Mouse (Mus musculus) embryo, embryonic 9.5 days (tissue): ENCODE results near the gene Foxo6.

Experiments
- DNase-seq: peaks from one replicate; pipeline ENCODE4 v3.0.0-alpha.2; 2017; ENCODE audit errors: extremely low spot score

Foxo6 gene

DNA sequence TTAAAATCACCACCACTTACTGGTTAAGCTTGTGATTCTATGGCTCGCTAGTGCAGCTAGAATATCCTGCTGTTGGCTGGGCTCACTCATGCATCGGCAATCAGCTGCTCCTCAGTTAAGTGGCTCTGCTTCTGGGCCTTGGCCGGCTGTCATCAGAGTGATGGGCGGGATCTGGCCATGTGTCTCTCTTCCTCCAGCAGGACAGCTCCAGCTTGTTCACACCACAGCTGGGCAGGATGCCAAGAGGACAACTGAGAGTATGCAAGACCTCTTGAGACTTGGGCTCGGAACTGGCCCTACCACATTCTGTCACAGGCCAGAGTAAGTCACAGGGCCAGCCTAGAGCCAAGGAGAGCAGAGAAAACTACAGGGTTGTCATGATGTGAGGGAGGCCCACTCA, 39.7 kb downstream of the Foxo6 start:
- no peak for DNase-seq

GRCm38 (mm10) chr4:120246086-120246485, 41.1 kb downstream of the Foxo6 start:
- DNase-seq = no peak

DNA sequence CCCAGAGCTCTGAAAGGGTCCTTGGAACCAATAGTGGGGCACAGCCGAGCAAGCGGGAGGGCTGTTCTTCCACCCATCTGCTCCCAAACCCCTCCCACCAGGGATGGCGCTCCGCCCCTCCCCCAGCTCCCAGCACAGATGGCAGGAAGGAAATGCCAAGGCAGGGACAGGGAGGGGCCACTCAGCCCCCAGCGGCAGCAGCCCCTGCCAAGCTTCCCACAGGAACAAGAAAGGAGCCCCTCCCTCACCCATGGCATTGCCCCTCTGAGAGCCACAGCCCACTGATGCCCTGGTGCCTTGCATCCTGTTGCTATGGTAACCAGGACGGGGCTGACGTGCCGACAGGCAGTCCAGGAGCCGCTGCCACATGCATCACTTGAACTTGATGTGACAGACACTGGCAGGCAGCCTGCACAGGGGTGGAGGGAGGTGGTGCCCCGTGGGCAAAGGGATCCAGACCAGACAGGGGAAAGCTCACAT, 44.3 kb downstream of the Foxo6 start:
- no peak for DNase-seq

DNA sequence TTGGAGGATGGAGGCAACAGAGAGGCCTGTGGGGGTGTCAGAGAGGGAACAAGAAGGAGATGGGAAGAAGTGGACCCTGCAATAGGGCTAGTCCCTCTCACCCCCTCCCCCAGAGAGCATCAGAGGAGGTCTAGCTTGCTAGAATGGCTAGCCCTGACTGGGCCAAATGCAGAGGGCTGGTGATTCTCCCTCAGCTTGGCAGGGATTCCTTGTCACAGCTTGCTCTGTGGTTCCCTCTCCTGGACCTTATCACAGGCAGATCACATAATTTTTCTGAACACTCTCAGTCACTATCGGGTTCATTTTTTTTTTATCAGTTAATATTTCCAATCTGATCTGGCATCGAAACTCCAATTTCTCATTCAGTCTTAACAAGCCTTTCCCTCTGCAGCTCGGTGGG, 46.0 kb downstream of the Foxo6 start:
- DNase-seq = no peak

GRCm38 (mm10) chr4:120239419-120239818, 47.7 kb downstream of the Foxo6 start:
- DNase-seq = no peak

GRCm38 (mm10) chr4:120233243-120233642, 53.9 kb downstream of the Foxo6 start:
- DNase-seq = no peak

- no peak for DNase-seq
Measured at GRCm38 (mm10) chr4:120232541-120232940, 54.6 kb downstream of the Foxo6 start.

GRCm38 (mm10) chr4:120231982-120232381, 55.2 kb downstream of the Foxo6 start:
- no peak for DNase-seq

DNA sequence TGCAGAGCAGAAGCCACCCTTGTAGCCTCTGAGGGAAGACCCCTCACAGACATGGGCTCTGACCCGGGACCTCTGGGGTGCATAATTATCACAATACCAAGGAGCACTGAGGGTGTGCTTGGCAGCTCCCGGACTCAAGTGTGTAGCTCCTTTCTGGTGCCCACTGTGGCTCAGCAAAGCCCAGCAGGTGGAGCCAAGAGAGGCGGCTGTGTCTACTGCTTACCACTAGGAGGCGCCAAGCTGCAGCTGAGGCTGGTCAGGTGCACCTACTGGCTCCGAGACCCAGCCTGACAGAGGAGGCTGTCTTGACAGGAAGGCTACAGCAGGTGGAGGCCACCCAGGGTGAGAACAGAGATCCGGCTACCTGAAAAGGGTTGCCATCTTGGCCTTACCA, 56.9 kb downstream of the Foxo6 start:
- DNase-seq = peak; percentile 69

DNA sequence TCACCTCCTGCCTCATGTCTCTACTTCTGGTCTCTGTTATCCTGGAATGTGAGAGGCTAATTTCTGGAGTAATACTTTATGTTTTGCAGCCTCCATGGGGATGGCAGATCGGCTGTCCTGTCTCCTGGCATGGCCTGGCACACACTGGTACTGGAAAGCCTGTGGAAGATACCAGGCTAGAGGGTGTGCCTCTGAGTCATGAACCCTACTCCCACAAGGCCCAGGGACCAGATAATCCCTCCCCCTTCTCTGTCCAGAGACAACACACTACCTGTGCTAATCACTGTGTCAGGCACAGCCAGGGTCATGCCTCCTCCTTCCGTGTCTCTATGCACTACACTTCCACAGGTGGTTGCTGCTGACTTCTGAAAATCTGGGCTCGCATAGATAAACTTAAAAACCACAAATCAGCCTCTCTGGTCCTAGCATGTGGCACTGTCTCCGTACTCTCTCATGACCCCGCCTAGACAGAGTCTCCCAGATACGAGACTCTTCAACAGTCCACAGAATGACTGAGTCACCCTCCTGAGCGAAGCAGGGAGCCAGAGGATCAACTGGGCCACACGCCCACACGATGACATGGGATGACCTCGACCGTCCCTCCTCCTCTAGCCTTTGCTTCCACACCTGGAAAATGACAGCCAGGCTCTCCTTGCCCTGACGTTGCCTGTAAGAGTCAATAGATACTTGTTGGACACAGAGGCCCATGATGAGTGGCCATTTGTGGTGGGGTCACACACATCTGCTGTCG, 57.5 kb downstream of the Foxo6 start:
- DNase-seq = no peak

DNA sequence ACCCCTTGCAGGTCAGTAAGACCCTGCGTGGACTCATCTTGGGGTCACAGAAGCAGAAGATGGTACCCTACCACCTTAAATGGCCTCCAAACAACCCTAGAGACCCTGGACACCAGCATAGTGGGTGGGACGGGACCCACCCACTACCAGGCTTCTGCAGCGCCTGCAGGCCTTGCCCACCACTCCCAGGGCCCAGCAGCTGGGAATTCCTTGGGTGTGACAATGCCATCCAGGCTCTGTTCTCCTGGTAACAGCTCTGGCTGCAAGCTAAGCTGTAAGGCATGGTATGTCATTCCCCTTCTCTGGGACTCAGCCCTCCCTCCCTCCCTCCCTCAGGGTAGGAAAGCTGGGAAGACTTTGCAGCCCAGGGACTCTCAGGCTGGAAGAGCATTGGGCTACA, 58.5 kb downstream of the Foxo6 start:
- DNase-seq = no peak

- no peak for DNase-seq
Measured at GRCm38 (mm10) chr4:120227224-120227623, 59.9 kb downstream of the Foxo6 start.

GRCm38 (mm10) chr4:120226682-120227081, 60.5 kb downstream of the Foxo6 start:
- DNase-seq = no peak

DNA sequence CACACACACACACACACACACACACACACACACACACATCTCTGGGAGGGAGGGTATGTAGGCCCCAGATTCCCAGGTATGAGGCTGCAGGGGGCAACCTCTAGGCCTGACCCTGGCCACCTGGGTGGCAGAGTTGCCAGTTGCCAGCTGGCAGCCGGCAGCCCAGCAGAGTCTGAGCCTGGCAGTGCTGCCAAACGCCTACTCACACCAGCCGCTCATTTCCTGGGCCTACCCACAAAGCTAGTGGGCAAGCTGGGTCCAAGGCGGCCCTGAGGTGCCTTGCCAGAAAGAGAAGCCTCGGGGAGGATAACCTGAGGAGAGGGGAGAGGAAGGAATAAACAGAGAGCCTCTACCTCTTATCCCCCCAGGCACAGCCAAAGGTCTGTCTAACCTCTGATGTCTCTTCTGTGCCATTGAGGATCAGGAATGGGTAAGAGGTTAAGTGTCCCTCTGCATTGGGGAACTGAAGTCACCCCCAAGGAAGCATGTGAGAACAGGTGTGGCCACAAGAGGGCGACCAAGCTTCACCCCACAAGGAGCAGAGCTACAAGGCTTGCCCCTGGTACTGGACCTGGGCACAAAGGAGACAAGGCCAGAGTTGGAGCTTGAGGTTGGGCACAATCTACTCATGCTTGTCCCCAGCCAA, 61.9 kb downstream of the Foxo6 start:
- peak; percentile 69 for DNase-seq

- no peak for DNase-seq
Measured at GRCm38 (mm10) chr4:120223805-120224204, 63.3 kb downstream of the Foxo6 start.

DNA sequence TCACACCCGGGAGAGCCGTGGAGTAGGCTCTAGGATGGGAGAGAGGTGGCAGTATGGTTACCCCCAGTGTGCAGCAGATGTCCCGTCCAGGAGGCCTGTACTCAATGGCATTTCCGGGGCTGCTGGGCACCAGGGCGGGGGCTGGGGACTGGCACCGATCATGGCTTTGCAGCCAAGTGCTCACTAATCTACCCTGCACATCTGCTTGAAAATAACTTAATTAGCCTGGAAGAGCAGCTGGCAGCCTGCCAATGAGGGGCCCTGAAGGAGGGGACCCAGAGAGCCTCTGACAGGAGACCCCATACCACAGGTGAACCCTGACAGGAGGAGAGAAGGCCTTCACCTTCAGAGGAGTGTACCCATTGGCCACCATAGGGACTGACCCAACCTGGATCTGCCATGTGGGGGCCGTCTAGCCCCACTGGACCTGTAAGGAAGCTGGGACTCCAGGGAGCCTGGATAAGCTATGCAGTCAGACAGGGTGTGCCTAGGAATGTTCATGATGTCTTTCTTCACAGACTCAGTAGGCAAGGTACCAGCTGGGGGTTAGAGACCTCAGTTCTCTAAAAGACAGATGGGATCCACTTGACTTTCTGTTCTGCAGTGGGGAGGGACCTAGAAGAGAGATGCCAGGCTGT, 63.9 kb downstream of the Foxo6 start:
- no peak for DNase-seq

DNA sequence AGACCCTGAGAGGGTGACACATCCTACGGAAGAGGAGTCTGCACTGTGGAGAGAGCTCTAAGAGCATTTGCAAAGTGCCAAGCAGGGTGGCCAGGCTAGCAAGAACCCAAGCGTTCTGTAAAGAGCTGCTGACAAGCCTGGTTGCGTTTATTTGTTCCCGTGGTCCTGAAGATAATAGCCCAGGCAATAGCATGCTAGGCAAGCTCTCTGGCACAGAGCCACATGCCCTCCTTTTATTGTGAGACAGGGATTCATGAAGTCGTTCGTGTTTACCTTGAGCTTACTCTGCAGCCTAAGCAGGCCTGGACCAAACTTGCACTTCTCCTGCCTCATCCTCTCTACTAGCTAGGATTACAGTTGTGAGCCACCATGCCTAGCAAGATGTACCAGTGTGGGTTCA, 65.4 kb downstream of the Foxo6 start:
- no peak for DNase-seq

DNA sequence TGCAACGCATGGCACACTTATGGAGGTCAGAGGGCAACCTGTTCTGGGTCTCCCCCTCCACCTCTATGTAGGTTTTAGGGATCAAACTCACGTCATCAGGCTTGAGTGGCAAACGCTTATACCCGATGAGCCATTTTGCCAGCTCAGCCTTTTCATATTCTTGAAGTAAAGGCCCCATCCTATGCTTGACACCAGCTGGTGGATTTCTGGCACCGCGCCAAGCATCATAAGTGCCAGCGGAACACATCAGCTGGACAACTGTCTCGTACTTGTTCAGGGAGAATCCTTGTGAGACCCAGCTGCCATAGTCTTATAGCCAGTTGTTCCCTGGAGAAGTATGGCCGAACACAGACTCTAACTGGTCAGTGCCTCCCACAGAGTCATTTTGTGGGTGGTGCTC, 68.3 kb downstream of the Foxo6 start:
- DNase-seq = no peak
